Comparison of ENCODE assay signal across 22 mouse cellular contexts in the genomic region with DNA sequence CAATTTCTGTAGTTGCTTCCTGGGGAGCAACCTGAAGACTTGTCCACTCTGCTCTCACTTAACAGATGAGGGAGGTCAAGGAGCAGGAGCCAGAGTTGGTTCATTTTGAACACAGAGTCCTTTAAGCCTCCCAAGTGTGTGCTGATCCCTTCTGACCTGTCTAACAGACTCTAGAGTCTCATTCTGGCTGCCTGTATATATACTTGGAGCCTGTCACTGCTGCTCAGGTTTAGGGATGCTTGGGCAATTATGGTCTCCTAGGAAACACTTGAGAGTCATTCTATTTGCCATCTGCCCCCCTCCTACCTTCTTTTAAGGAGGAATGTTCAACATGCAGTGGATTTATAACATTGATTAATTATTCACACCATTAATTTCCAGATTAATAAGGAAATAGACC. TPM values are rescaled to one million over a fixed set of nuclear protein-coding genes. Genes with fewer than 3 reads are reported as not detected.
DNase-seq lines count a peak whose midpoint lies in the region; ATAC-seq and TF ChIP-seq lines count a peak whose summit lies in the region.
"Had no signal": no experiment of that assay in that cellular context is flagged by ENCODE, and none has a peak within 500 bp of the region (broad histone marks: within the 10 kb centered on the region; RNA-seq: fewer than 3 reads in every experiment).

No protein-coding gene starts in this region.

- H3K9me3 ChIP-seq in lung, embryonic 16.5 days (ENCODE audit: control insufficient read depth, low read length), result no peaks in the 10 kb centered on the region
- no peaks in the 10 kb centered on the region for H3K9me3 ChIP-seq in forebrain, embryonic 12.5 days
- H3K9me3 ChIP-seq in forebrain, embryonic 16.5 days (ENCODE audit: control insufficient read depth, low read length), result no peaks in the 10 kb centered on the region
- no peaks in the 10 kb centered on the region for H3K9me3 ChIP-seq in neural tube, embryonic 14.5 days (ENCODE audit: control insufficient read depth, low read length)
- H3K9me3 ChIP-seq: G1E; heart, embryonic 13.5 days; lung, embryonic 15.5 days had no signal

- no peak overlapping the region for H3K4me3 ChIP-seq in lung, embryonic 16.5 days (ENCODE audit: low read length)
- no peak overlapping the region for H3K4me3 ChIP-seq in lung, adult 2 months (replicated peaks; ENCODE audit: extremely low read depth, low read depth, low read length)
- no peak overlapping the region for H3K4me3 ChIP-seq in forebrain, embryonic 12.5 days (replicated peaks)
- H3K4me3 ChIP-seq in forebrain, embryonic 16.5 days (replicated peaks; ENCODE audit: low read length), result no peak overlapping the region
- no peak overlapping the region for H3K4me3 ChIP-seq in neural tube, embryonic 14.5 days (ENCODE audit: low read depth, low read length)
- H3K4me3 ChIP-seq: heart, embryonic 13.5 days; left cerebral cortex, adult 2 months; lung, embryonic 15.5 days had no signal

- TF ChIP-seq CTCF in lung, adult 2 months (IDR thresholded peaks at IDR 0.05; ENCODE audit: insufficient read depth, low read length), result no peak

- DNase-seq in lung, adult 2 months, result no peak
- DNase-seq in kidney, adult 8-10 months, result no peak
- no peak for DNase-seq in gastrocnemius, postnatal 25 days
- DNase-seq in cerebellum, adult 11 months, result no peak
- DNase-seq: adrenal gland, adult 2 months; B cell, adult 2 months; cerebellum, adult 9-10 months; heart, postnatal 14 days; kidney, adult 11 months; kidney, postnatal 4 days; layer of hippocampus, adult 9-11 months; lung, postnatal 4 days had no signal

- H3K4me1 ChIP-seq in lung, embryonic 16.5 days (replicated peaks; ENCODE audit: control insufficient read depth, insufficient read depth, low read length), result peaks cover 17% of the 10 kb centered on the region
- H3K4me1 ChIP-seq in lung, adult 2 months (ENCODE audit: control insufficient read depth, insufficient read depth, low read length), result no peaks in the 10 kb centered on the region; the same call in 1 of the 2 replicates
- peaks cover 26% of the 10 kb centered on the region for H3K4me1 ChIP-seq in forebrain, embryonic 12.5 days
- peaks cover 28% of the 10 kb centered on the region for H3K4me1 ChIP-seq in forebrain, embryonic 16.5 days (replicated peaks; ENCODE audit: control insufficient read depth, insufficient read depth, low read length)
- H3K4me1 ChIP-seq in neural tube, embryonic 14.5 days (ENCODE audit: control insufficient read depth, insufficient read depth, low read length), result peaks cover 21% of the 10 kb centered on the region; the same call in 1 of the 2 replicates

- ATAC-seq in lung, embryonic 16.5 days (ENCODE audit: low read depth), result no peak
- ATAC-seq in forebrain, embryonic 12.5 days (ENCODE audit: low FRiP score), result peak; percentile 54; the same call in 1 of the 2 replicates
- ATAC-seq in forebrain, embryonic 16.5 days, result peak; percentile 57
- peak; percentile 38; the same call in 1 of the 2 replicates for ATAC-seq in neural tube, embryonic 14.5 days (ENCODE audit: low read depth)

- peak overlapping the region; percentile 85; the same call in 1 of the 2 replicates for H3K27ac ChIP-seq in lung, embryonic 16.5 days (ENCODE audit: low read length)
- no peak overlapping the region for H3K27ac ChIP-seq in forebrain, embryonic 12.5 days
- 0 out of 2 replicates have a peak overlapping the region, but pooled peaks have one; percentile 31 for H3K27ac ChIP-seq in forebrain, embryonic 16.5 days (ENCODE audit: low read length)
- H3K27ac ChIP-seq in neural tube, embryonic 14.5 days (ENCODE audit: low read depth, low read length), result peak overlapping the region; percentile 40; the same call in 1 of the 2 replicates
- H3K27ac ChIP-seq: heart, embryonic 13.5 days; left cerebral cortex, adult 2 months; liver, embryonic 14.5 days had no signal

- no peak overlapping the region for H3K9ac ChIP-seq in lung, embryonic 16.5 days (ENCODE audit: low read length)
- no peak overlapping the region for H3K9ac ChIP-seq in forebrain, embryonic 12.5 days
- H3K9ac ChIP-seq in forebrain, embryonic 16.5 days (replicated peaks; ENCODE audit: low read depth, low read length), result no peak overlapping the region
- no peak overlapping the region for H3K9ac ChIP-seq in neural tube, embryonic 14.5 days (replicated peaks; ENCODE audit: low read depth, low read length)
- H3K9ac ChIP-seq: heart, embryonic 13.5 days; liver, embryonic 14.5 days; lung, embryonic 15.5 days had no signal

- no peaks in the 10 kb centered on the region for H3K27me3 ChIP-seq in lung, embryonic 16.5 days (ENCODE audit: control insufficient read depth, insufficient read depth, low read depth, low read length)
- H3K27me3 ChIP-seq in forebrain, embryonic 12.5 days, result no peaks in the 10 kb centered on the region
- no peaks in the 10 kb centered on the region for H3K27me3 ChIP-seq in forebrain, embryonic 16.5 days (replicated peaks; ENCODE audit: control insufficient read depth, insufficient read depth, low read length)
- H3K27me3 ChIP-seq in neural tube, embryonic 14.5 days (ENCODE audit: control insufficient read depth, insufficient read depth, low read length), result no peaks in the 10 kb centered on the region
- H3K27me3 ChIP-seq: lung, embryonic 15.5 days had no signal

- H3K36me3 ChIP-seq in lung, embryonic 16.5 days (ENCODE audit: control insufficient read depth, insufficient read depth, low read length), result no peaks in the 10 kb centered on the region
- no peaks in the 10 kb centered on the region for H3K36me3 ChIP-seq in forebrain, embryonic 12.5 days (replicated peaks)
- H3K36me3 ChIP-seq in forebrain, embryonic 16.5 days (ENCODE audit: control insufficient read depth, insufficient read depth), result no peaks in the 10 kb centered on the region
- no peaks in the 10 kb centered on the region for H3K36me3 ChIP-seq in neural tube, embryonic 14.5 days (ENCODE audit: control insufficient read depth, insufficient read depth, low read length)
- H3K36me3 ChIP-seq: G1E; heart, embryonic 13.5 days; lung, embryonic 15.5 days had no signal

- no peak overlapping the region for H3K4me2 ChIP-seq in lung, embryonic 16.5 days (ENCODE audit: low read depth, low read length)
- H3K4me2 ChIP-seq in forebrain, embryonic 12.5 days, result no peak overlapping the region
- no peak overlapping the region for H3K4me2 ChIP-seq in forebrain, embryonic 16.5 days (ENCODE audit: low read length)
- no peak overlapping the region for H3K4me2 ChIP-seq in neural tube, embryonic 14.5 days (ENCODE audit: low read depth, low read length)
- H3K4me2 ChIP-seq: heart, embryonic 13.5 days had no signal

- TF ChIP-seq POLR2A in lung, adult 2 months (IDR thresholded peaks at IDR 0.05; ENCODE audit: borderline replicate concordance, extremely low read depth, low read depth, low read length), result no peak

RNA-seq across cellular contexts. Expression of gene Sh3rf3, which starts 43.6 kb away (rescaled TPM):
- polyA plus RNA-seq in lung, embryonic 16.5 days (2015; fragmentation: Nextera tagmentation; extraction: Ambion mirVana), result 1.9 and 2.8 TPM in 2 replicates
- polyA plus RNA-seq in lung, adult 2 months (2012; rRNA removed), result 10.1 and 13.5 TPM in 2 replicates
- 3.1 and 3.8 TPM in 2 replicates for polyA plus RNA-seq in forebrain, embryonic 12.5 days (2016; fragmentation: Nextera tagmentation; extraction: Ambion mirVana)
- polyA plus RNA-seq in forebrain, embryonic 16.5 days (2015; fragmentation: Nextera tagmentation; extraction: Ambion mirVana), result 9.2 and 11.0 TPM in 2 replicates
- polyA plus RNA-seq in neural tube, embryonic 14.5 days (2014; fragmentation: Nextera tagmentation; extraction: Ambion mirVana), result 4.7 TPM in 2 replicates
- total RNA-seq in gastrocnemius, postnatal 25 days (2021), result under 1 TPM; 0.43 to 0.79 TPM
- total RNA-seq: monocyte, adult 5-6 weeks had no signal
- polyA plus RNA-seq: G1E; liver, embryonic 14.5 days had no signal
